Mouse (Mus musculus): ENCODE results near the gene Eln.

- TF ChIP-seq CTCF (IDR thresholded peaks at IDR 0.05; ENCODE audit: low read depth) = no peak
- no peak for TF ChIP-seq EP300 (optimal IDR thresholded peaks at IDR 0.05)
These were observed 68.1 kb downstream of the Eln start for GRCm38 (mm10) chr5:134678827-134679546.
